In the genomic region with DNA sequence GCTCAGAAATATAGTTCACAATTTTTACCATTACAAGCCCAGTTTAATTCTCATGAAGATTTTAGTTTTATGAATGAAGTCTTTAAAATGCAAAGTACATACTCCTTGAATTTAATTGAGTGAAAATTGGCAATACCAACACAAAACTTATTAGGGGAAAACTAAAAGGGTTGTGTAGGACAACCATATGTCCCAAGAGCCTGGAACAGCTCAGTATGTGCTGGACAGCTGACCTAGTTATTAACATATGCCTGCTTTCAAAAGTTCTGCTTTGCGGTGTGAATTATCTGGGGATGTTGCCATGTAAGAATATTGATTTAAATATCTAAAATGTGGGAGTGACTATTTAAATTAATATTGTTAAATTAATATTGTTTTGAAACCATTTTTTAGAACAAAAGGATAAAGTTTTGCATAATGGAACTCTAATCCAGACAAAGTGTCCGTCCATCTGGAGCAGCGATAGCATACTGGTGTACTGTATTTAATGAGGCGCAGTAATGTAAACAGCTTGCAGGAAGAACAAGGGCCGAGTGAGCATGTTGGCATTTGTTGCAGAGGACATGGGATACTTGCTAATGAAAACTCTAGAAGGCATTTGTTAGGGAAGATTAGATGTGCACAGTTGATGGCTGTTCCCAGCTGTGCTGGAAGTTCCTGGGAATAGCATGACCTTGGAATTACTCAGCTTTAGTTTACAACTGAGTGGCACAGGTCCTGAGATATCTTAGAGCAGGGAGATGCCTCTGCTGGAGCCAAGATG, we compare ENCODE assay signal across 14 mouse cellular contexts. TPM values are rescaled to one million over a fixed set of nuclear protein-coding genes. Genes with fewer than 3 reads are reported as not detected.
DNase-seq lines count a peak whose midpoint lies in the region; ATAC-seq lines count a peak whose summit lies in the region.
"Had no signal": no experiment of that assay in that cellular context is flagged by ENCODE, and none has a peak within 500 bp of the region (broad histone marks: within the 10 kb centered on the region; RNA-seq: fewer than 3 reads in every experiment).

No protein-coding gene starts in this region.

- H3K27ac ChIP-seq in intestine, embryonic 16.5 days (ENCODE audit: low read length), result 0 out of 2 replicates have a peak overlapping the region, but pooled peaks have one; percentile 7
- no peak overlapping the region for H3K27ac ChIP-seq in intestine, embryonic 15.5 days
- H3K27ac ChIP-seq in midbrain, embryonic 13.5 days, result peak overlapping the region; percentile 25; the same call in 1 of the 2 replicates
- H3K27ac ChIP-seq: embryonic facial prominence, embryonic 15.5 days; left cerebral cortex, adult 2 months had no signal

- no peaks in the 10 kb centered on the region for H3K9me3 ChIP-seq in intestine, embryonic 16.5 days (ENCODE audit: control insufficient read depth, low read length)
- H3K9me3 ChIP-seq in intestine, embryonic 15.5 days, result no peaks in the 10 kb centered on the region
- no peaks in the 10 kb centered on the region for H3K9me3 ChIP-seq in midbrain, embryonic 13.5 days
- H3K9me3 ChIP-seq: embryonic facial prominence, embryonic 15.5 days had no signal

- no peak overlapping the region for H3K9ac ChIP-seq in intestine, embryonic 16.5 days (ENCODE audit: low read depth, low read length)
- no peak overlapping the region for H3K9ac ChIP-seq in intestine, embryonic 15.5 days
- no peak overlapping the region for H3K9ac ChIP-seq in midbrain, embryonic 13.5 days (replicated peaks)
- H3K9ac ChIP-seq: embryonic facial prominence, embryonic 15.5 days had no signal

- DNase-seq in embryo, embryonic 10.5 days (ENCODE audit: low spot score), result peak; percentile 26
- no peak for DNase-seq in embryo, embryonic 9.5 days (ENCODE audit: extremely low spot score)
- peak; percentile 51 for DNase-seq in Muller cell, postnatal 12 days (ENCODE audit: inconsistent ontology term)
- DNase-seq in cerebellum, postnatal 10 days, result no peak
- DNase-seq in thymus, postnatal 10 days (ENCODE audit: low spot score in 2 of 2), result no peak
- DNase-seq: cerebellum, adult 11-12 months; kidney, adult 18-20 months; lung, adult 2 months; thymus, postnatal 25 days had no signal

- no peaks in the 10 kb centered on the region for H3K36me3 ChIP-seq in intestine, embryonic 16.5 days (ENCODE audit: control insufficient read depth, insufficient read depth, low read length)
- H3K36me3 ChIP-seq in intestine, embryonic 15.5 days, result no peaks in the 10 kb centered on the region
- H3K36me3 ChIP-seq in midbrain, embryonic 13.5 days, result no peaks in the 10 kb centered on the region
- H3K36me3 ChIP-seq: embryonic facial prominence, embryonic 15.5 days had no signal

- ATAC-seq in intestine, embryonic 16.5 days, result peak; percentile 42; the same call in 1 of the 2 replicates
- ATAC-seq in intestine, embryonic 15.5 days, result no peak; the same call in 1 of the 2 replicates
- ATAC-seq in midbrain, embryonic 13.5 days, result peak; percentile 62; the same call in 1 of the 2 replicates

- peaks cover 2% of the 10 kb centered on the region for H3K4me1 ChIP-seq in intestine, embryonic 16.5 days (ENCODE audit: control insufficient read depth, insufficient read depth, low read length)
- peaks cover 9% of the 10 kb centered on the region; the same call in 1 of the 2 replicates for H3K4me1 ChIP-seq in intestine, embryonic 15.5 days (replicated peaks)
- peaks cover 18% of the 10 kb centered on the region for H3K4me1 ChIP-seq in midbrain, embryonic 13.5 days (replicated peaks)

- no peak overlapping the region for H3K4me3 ChIP-seq in intestine, embryonic 16.5 days (ENCODE audit: low read length)
- H3K4me3 ChIP-seq in intestine, embryonic 15.5 days (replicated peaks), result no peak overlapping the region
- no peak overlapping the region for H3K4me3 ChIP-seq in midbrain, embryonic 13.5 days (replicated peaks)
- H3K4me3 ChIP-seq: embryonic facial prominence, embryonic 15.5 days; left cerebral cortex, adult 2 months had no signal

- 50% methylated on average over 5 of the region's 5 CpGs for WGBS in intestine, embryonic 16.5 days
- WGBS in intestine, embryonic 15.5 days, result 47% methylated on average over 5 of the region's 5 CpGs
- 51% methylated on average over 5 of the region's 5 CpGs for WGBS in midbrain, embryonic 13.5 days

- no peaks in the 10 kb centered on the region for H3K27me3 ChIP-seq in intestine, embryonic 16.5 days (replicated peaks; ENCODE audit: control insufficient read depth, insufficient read depth, low read length)
- H3K27me3 ChIP-seq in intestine, embryonic 15.5 days (replicated peaks), result no peaks in the 10 kb centered on the region
- no peaks in the 10 kb centered on the region for H3K27me3 ChIP-seq in midbrain, embryonic 13.5 days
- H3K27me3 ChIP-seq: embryonic facial prominence, embryonic 15.5 days had no signal

- no peak overlapping the region for H3K4me2 ChIP-seq in intestine, embryonic 16.5 days (ENCODE audit: low read depth, low read length)
- H3K4me2 ChIP-seq in intestine, embryonic 15.5 days (replicated peaks), result no peak overlapping the region
- H3K4me2 ChIP-seq in midbrain, embryonic 13.5 days (replicated peaks), result no peak overlapping the region
- H3K4me2 ChIP-seq: embryonic facial prominence, embryonic 15.5 days had no signal

RNA-seq across cellular contexts. Expression of a gene that starts 55.9 kb away (rescaled TPM):
- 6.3 and 7.0 TPM in 2 replicates for polyA plus RNA-seq in intestine, embryonic 16.5 days (2015; fragmentation: Nextera tagmentation; extraction: Ambion mirVana)
- polyA plus RNA-seq in intestine, embryonic 15.5 days (2015; fragmentation: Nextera tagmentation; extraction: Ambion mirVana), result 10.2 and 11.1 TPM in 2 replicates
- polyA plus RNA-seq in midbrain, embryonic 13.5 days (2015; fragmentation: Nextera tagmentation; extraction: Ambion mirVana), result 11.1 and 11.8 TPM in 2 replicates

Comparison
In these comparisons a context has a peak if more than half of its experiments do, and no peak if none do; other contexts are left out.
1. DNase-seq: peak in embryo, embryonic 10.5 days (single experiment) and Muller cell, postnatal 12 days (single experiment); none in embryo, embryonic 9.5 days (single experiment), cerebellum, postnatal 10 days (0 of 2) and thymus, postnatal 10 days (0 of 2).